In genomic region chr5:142463461-142464454, GRCm38 (mm10) we compare ENCODE assay signal across 8 mouse cellular contexts. TPM values are rescaled to one million over a fixed set of nuclear protein-coding genes. Genes with fewer than 3 reads are reported as not detected.
DNase-seq lines count a peak whose midpoint lies in the region; ATAC-seq lines count a peak whose summit lies in the region.

Ap5z1 (plus strand) TSS chr5:142463944.

- ATAC-seq in erythroid progenitor cell, adult 5-6 weeks (replicated peaks; ENCODE audit: low FRiP score, poor library complexity, severe bottlenecking): peak; percentile 97
- peak; percentile 97 for ATAC-seq in heart, embryonic 12.5 days (ENCODE audit: insufficient number of reproducible peaks, low FRiP score)
- peak; percentile 89 for ATAC-seq in liver, embryonic 12.5 days
- ATAC-seq in stomach, embryonic 15.5 days (ENCODE audit: insufficient read depth, low FRiP score, low read depth): peak; percentile 91

- WGBS in heart, embryonic 12.5 days: 2% methylated on average over 60 of the region's 60 CpGs
- WGBS in liver, embryonic 12.5 days (ENCODE audit: insufficient replicate concordance): 1% methylated on average over 60 of the region's 60 CpGs
- 2% methylated on average over 60 of the region's 60 CpGs for WGBS in stomach, embryonic 15.5 days

- H3K27ac ChIP-seq in heart, embryonic 12.5 days (ENCODE audit: poor library complexity, severe bottlenecking): peak within 1 kb of the TSS; percentile 87
- peak within 1 kb of the TSS; percentile 84 for H3K27ac ChIP-seq in liver, embryonic 12.5 days
- H3K27ac ChIP-seq in stomach, embryonic 15.5 days: peak within 1 kb of the TSS; percentile 83

- H3K9ac ChIP-seq in heart, embryonic 12.5 days: peak within 1 kb of the TSS; percentile 75
- peak within 1 kb of the TSS; percentile 86 for H3K9ac ChIP-seq in liver, embryonic 12.5 days
- peak within 1 kb of the TSS; percentile 40 for H3K9ac ChIP-seq in stomach, embryonic 15.5 days

- no peaks in the 10 kb centered on the region for H3K27me3 ChIP-seq in heart, embryonic 12.5 days (replicated peaks)
- no peaks in the 10 kb centered on the region for H3K27me3 ChIP-seq in liver, embryonic 12.5 days (replicated peaks)
- no peaks in the 10 kb centered on the region for H3K27me3 ChIP-seq in stomach, embryonic 15.5 days (replicated peaks)

- H3K4me1 ChIP-seq in heart, embryonic 12.5 days (replicated peaks): peaks cover 12% of the 10 kb centered on the region
- peaks cover 27% of the 10 kb centered on the region for H3K4me1 ChIP-seq in liver, embryonic 12.5 days
- peaks cover 7% of the 10 kb centered on the region for H3K4me1 ChIP-seq in stomach, embryonic 15.5 days

- H3K4me2 ChIP-seq in heart, embryonic 12.5 days: peak within 1 kb of the TSS; percentile 76
- peak within 1 kb of the TSS; percentile 88 for H3K4me2 ChIP-seq in liver, embryonic 12.5 days
- peak within 1 kb of the TSS; percentile 79 for H3K4me2 ChIP-seq in stomach, embryonic 15.5 days

- DNase-seq in CD4-positive helper T cell, adult 2 months (ENCODE audit: low read depth, low spot score): peak; percentile 97
- DNase-seq in brain, embryonic 18.5 days (ENCODE audit: low read depth, low spot score): peak; percentile 95
- DNase-seq in kidney, postnatal 10 days: peak; percentile 97
- DNase-seq in natural killer cell, adult 2 months (ENCODE audit: low spot score in 2 of 2): peak; percentile 93 to 95

- peaks cover 45% of the 10 kb centered on the region for H3K36me3 ChIP-seq in heart, embryonic 12.5 days
- H3K36me3 ChIP-seq in liver, embryonic 12.5 days: peaks cover 46% of the 10 kb centered on the region
- peaks cover 3% of the 10 kb centered on the region; the same call in 1 of the 2 replicates for H3K36me3 ChIP-seq in stomach, embryonic 15.5 days

- H3K4me3 ChIP-seq in heart, embryonic 12.5 days: peak within 1 kb of the TSS; percentile 75
- peak within 1 kb of the TSS; percentile 95 for H3K4me3 ChIP-seq in liver, embryonic 12.5 days
- H3K4me3 ChIP-seq in stomach, embryonic 15.5 days (replicated peaks): peak within 1 kb of the TSS; percentile 73

- no peaks in the 10 kb centered on the region for H3K9me3 ChIP-seq in heart, embryonic 12.5 days (replicated peaks)
- 0 out of 2 replicates have a peak, but pooled peaks cover 4% of the 10 kb centered on the region for H3K9me3 ChIP-seq in liver, embryonic 12.5 days (replicated peaks)
- no peaks in the 10 kb centered on the region for H3K9me3 ChIP-seq in stomach, embryonic 15.5 days

RNA-seq across cellular contexts. Expression of gene Ap5z1, which starts in this region (rescaled TPM):
- 5.0 and 14.8 TPM in 2 replicates for total RNA-seq in erythroid progenitor cell, adult 5-6 weeks (2015; ENCODE audit: low replicate concordance)
- 2.6 and 10.1 TPM in 2 replicates for total RNA-seq in erythroid progenitor cell, adult 5-6 weeks (2017; ENCODE audit: low replicate concordance)
- polyA plus RNA-seq in heart, embryonic 12.5 days (2016; fragmentation: Nextera tagmentation; extraction: Ambion mirVana): 7.3 and 9.9 TPM in 2 replicates
- polyA plus RNA-seq in liver, embryonic 12.5 days (2016; fragmentation: Nextera tagmentation; extraction: Ambion mirVana): 6.8 and 7.4 TPM in 2 replicates
- polyA plus RNA-seq in stomach, embryonic 15.5 days (2015; fragmentation: Nextera tagmentation; extraction: Ambion mirVana): 8.5 and 9.4 TPM in 2 replicates

Comparison
In these comparisons a context has a peak if more than half of its experiments do, and no peak if none do; other contexts are left out.
1. Peak in every context shown above with its lines: DNase-seq, ATAC-seq, H3K4me3 ChIP-seq and H3K27ac ChIP-seq.